Mouse (Mus musculus): ENCODE measurements around the gene Tmed2.

- TF ChIP-seq POLR2A (IDR thresholded peaks at IDR 0.05; ENCODE audit: low read depth, low read length) = no peak
- TF ChIP-seq CTCF (IDR thresholded peaks at IDR 0.05; ENCODE audit: extremely low read depth, insufficient read depth, insufficient read length, insufficient replicate concordance) = no peak
Measured at GRCm38 (mm10) chr5:124500573-124500972, 39.9 kb upstream of the Tmed2 start.
